Mouse (Mus musculus) thymus, postnatal 14 days (tissue): Measurements from ENCODE around the gene Slc35d2.
"Not testable (repeated sequence)": the region's sequence is repeated elsewhere in the genome, so short reads cannot be mapped to it uniquely, and the experiment has no call there.

Experiments
- DNase-seq: peaks from one replicate; pipeline ENCODE4 v3.0.0; 2021

Slc35d2 gene

GRCm38 (mm10) chr13:64108381-64108850 lies 20.8 kb downstream of the Slc35d2 start:
- no peak for DNase-seq

GRCm38 (mm10) chr13:64107535-64107934 lies 21.6 kb downstream of the Slc35d2 start:
- DNase-seq: no peak

- DNase-seq: no peak
Observed at GRCm38 (mm10) chr13:64107105-64107504, 22.1 kb downstream of the Slc35d2 start.

GRCm38 (mm10) chr13:64105690-64106089 lies 23.5 kb downstream of the Slc35d2 start:
- DNase-seq: no peak

GRCm38 (mm10) chr13:64100186-64100585 lies 29.0 kb downstream of the Slc35d2 start:
- peak; percentile 30 for DNase-seq

GRCm38 (mm10) chr13:64098992-64099391 lies 30.2 kb downstream of the Slc35d2 start:
- peak; percentile 50 for DNase-seq

- DNase-seq: peak; percentile 44
Observed at GRCm38 (mm10) chr13:64093341-64093740, 35.8 kb downstream of the Slc35d2 start.

GRCm38 (mm10) chr13:64092752-64093151 lies 36.4 kb downstream of the Slc35d2 start:
- DNase-seq: no peak

GRCm38 (mm10) chr13:64092141-64092540 lies 37.0 kb downstream of the Slc35d2 start:
- no peak for DNase-seq

GRCm38 (mm10) chr13:64091006-64091405 lies 38.2 kb downstream of the Slc35d2 start:
- no peak for DNase-seq

GRCm38 (mm10) chr13:64090278-64090677 lies 38.9 kb downstream of the Slc35d2 start:
- no peak for DNase-seq

- DNase-seq: no peak
Observed at GRCm38 (mm10) chr13:64089130-64089529, 40.0 kb downstream of the Slc35d2 start, which contains the start of gene Hsd17b3. Gene Hsd17b3 (minus strand): TSS chr13:64089230.

GRCm38 (mm10) chr13:64088057-64088456 lies 41.1 kb downstream of the Slc35d2 start:
- no peak for DNase-seq

- DNase-seq: no peak
Observed at GRCm38 (mm10) chr13:64086036-64086435, 43.1 kb downstream of the Slc35d2 start.

GRCm38 (mm10) chr13:64083331-64083730 lies 45.8 kb downstream of the Slc35d2 start:
- no peak for DNase-seq

- no peak for DNase-seq
Observed at GRCm38 (mm10) chr13:64081012-64081919, 47.9 kb downstream of the Slc35d2 start.

- no peak for DNase-seq
Observed at GRCm38 (mm10) chr13:64077591-64077990, 51.6 kb downstream of the Slc35d2 start.

- no peak for DNase-seq
Observed at GRCm38 (mm10) chr13:64076074-64076473, 53.1 kb downstream of the Slc35d2 start.

GRCm38 (mm10) chr13:64066653-64067052 lies 62.5 kb downstream of the Slc35d2 start:
- no peak for DNase-seq

- no peak for DNase-seq
Observed at GRCm38 (mm10) chr13:64064276-64064675, 64.9 kb downstream of the Slc35d2 start.

GRCm38 (mm10) chr13:64060935-64061506 lies 68.1 kb downstream of the Slc35d2 start:
- DNase-seq: no peak

- no peak for DNase-seq
Observed at GRCm38 (mm10) chr13:64053959-64054358, 75.2 kb downstream of the Slc35d2 start.

GRCm38 (mm10) chr13:64052281-64052680 lies 76.9 kb downstream of the Slc35d2 start:
- DNase-seq: not testable (repeated sequence)

- no peak for DNase-seq
Observed at GRCm38 (mm10) chr13:64050895-64051294, 78.3 kb downstream of the Slc35d2 start.
